Mouse (Mus musculus): ENCODE data around the gene Ugt1a7c. TPM values are rescaled to one million over a fixed set of nuclear protein-coding genes. Genes with fewer than 3 reads are reported as not detected.

Ugt1a7c gene
- polyA plus RNA-seq, 1 experiment from 2014 or later: 1.5 TPM

GRCm38 (mm10) chr1:88237311-88237710 lies 142.4 kb downstream of the Ugt1a7c start:
- Histone ChIP-seq H3K27me3 (no peaks in the 10 kb centered on the region), H3K4me3 (no peak overlapping the region), H3K9me3 (peaks cover 92% of the 10 kb centered on the region), H3K36me3 (no peaks in the 10 kb centered on the region), H3K9ac (no peak overlapping the region), H3K4me2 (no peak overlapping the region), H3K27ac (replicated peaks) (no peak overlapping the region), H3K4me1 (replicated peaks) (no peaks in the 10 kb centered on the region)
- 82% methylated on average over 5 of the region's 5 CpGs for WGBS
- no peak for ATAC-seq (ENCODE audit: low FRiP score, low read depth)

DNA sequence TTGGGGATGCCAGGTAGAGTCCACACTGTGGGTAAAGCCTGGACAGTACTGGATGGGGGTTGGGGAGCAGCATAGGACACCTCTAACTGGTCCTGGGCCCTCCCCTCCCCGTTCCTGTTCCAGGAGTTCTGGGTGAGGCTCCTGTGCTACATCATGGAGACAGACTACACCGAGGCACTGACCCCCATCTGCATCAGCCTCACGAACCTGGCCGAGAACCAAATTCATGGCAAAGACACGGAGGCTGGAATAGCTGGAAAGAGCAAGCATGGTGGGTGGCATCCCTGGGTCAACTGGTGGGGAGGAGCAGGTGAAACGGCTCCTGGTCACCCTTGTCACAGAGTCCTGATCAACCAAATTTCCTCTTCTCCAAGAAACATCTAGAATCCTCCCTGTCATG lies 143.9 kb downstream of the Ugt1a7c start:
- Histone ChIP-seq H3K9ac (no peak overlapping the region), H3K27me3 (no peaks in the 10 kb centered on the region), H3K36me3 (no peaks in the 10 kb centered on the region), H3K4me3 (no peak overlapping the region), H3K27ac (replicated peaks) (no peak overlapping the region), H3K4me2 (no peak overlapping the region), H3K9me3 (peaks cover 87% of the 10 kb centered on the region), H3K4me1 (replicated peaks) (no peaks in the 10 kb centered on the region)
- ATAC-seq (ENCODE audit: low FRiP score, low read depth): no peak
- WGBS: 83% methylated on average over 6 of the region's 6 CpGs

DNA sequence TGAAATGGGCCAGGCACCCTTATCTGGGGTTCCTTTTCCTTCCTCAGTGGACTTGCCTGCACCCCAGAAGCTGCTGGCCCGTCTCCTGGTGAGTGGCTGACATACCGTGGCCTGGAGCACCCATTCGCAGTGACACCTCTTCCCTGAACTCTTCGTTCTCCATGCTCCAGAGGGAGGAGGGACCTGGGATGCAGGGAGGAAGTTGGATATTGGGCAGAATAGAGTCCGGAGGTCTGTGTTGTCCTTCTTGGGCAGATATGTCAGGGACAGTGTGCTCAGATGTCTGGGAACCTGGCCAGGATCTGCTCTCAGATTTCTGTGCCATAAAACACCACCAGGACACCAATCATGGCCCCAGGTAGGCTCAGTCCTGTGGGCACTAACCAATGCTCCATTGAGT lies 145.2 kb downstream of the Ugt1a7c start:
- no peak for ATAC-seq (ENCODE audit: low FRiP score, low read depth)

GRCm38 (mm10) chr1:88240579-88240978 lies 145.7 kb downstream of the Ugt1a7c start:
- H3K4me2 ChIP-seq: no peak overlapping the region
- H3K9ac ChIP-seq: no peak overlapping the region
- H3K9me3 ChIP-seq: peaks cover 87% of the 10 kb centered on the region
- no peaks in the 10 kb centered on the region for H3K4me1 ChIP-seq (replicated peaks)
- 73% methylated on average over 4 of the region's 4 CpGs for whole genome bisulfite sequencing
- no peaks in the 10 kb centered on the region for H3K36me3 ChIP-seq
- ATAC-seq (ENCODE audit: low FRiP score, low read depth): no peak; the same call in 1 of the 2 replicates
- no peak overlapping the region for H3K27ac ChIP-seq (replicated peaks)
- H3K27me3 ChIP-seq: no peaks in the 10 kb centered on the region
- H3K4me3 ChIP-seq: no peak overlapping the region

More for the DNA sequence above, 145.2 kb downstream of the Ugt1a7c start:
- WGBS: 76% methylated on average over 5 of the region's 5 CpGs
- H3K4me3 ChIP-seq: no peak overlapping the region
- H3K4me1 ChIP-seq (replicated peaks): no peaks in the 10 kb centered on the region
- H3K4me2 ChIP-seq: no peak overlapping the region
- H3K27ac ChIP-seq (replicated peaks): no peak overlapping the region
- peaks cover 87% of the 10 kb centered on the region for H3K9me3 ChIP-seq
- H3K36me3 ChIP-seq: no peaks in the 10 kb centered on the region
- H3K9ac ChIP-seq: no peak overlapping the region
- H3K27me3 ChIP-seq: no peaks in the 10 kb centered on the region

DNA sequence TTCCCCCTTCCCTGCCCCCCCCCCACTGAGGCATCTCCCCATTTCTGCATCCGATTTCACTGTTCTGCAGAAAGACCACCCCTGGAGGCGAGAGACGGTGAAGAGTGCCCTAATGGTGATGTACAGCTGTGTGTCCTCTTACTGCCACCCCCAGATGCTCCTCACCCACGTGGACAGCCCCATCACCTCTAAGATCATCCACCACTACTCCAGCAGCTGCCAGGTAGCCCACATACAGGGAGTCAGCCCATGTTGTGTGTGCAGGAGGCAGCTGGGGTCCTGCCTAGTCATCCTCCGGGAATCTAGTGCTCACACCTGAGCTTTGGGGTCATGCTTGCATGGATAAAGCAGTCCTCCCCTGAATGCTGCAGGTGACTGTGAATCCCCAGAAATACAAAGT lies 149.0 kb downstream of the Ugt1a7c start:
- no peak for ATAC-seq (ENCODE audit: low FRiP score, low read depth)
- Histone ChIP-seq H3K36me3 (no peaks in the 10 kb centered on the region), H3K4me2 (no peak overlapping the region), H3K4me1 (replicated peaks) (no peaks in the 10 kb centered on the region), H3K9ac (no peak overlapping the region), H3K9me3 (peaks cover 83% of the 10 kb centered on the region), H3K27me3 (no peaks in the 10 kb centered on the region), H3K4me3 (no peak overlapping the region), H3K27ac (replicated peaks) (no peak overlapping the region)
- 68% methylated on average over 5 of the region's 5 CpGs for WGBS

- Histone ChIP-seq H3K4me2 (no peak overlapping the region), H3K4me3 (no peak overlapping the region), H3K36me3 (no peaks in the 10 kb centered on the region), H3K27ac (replicated peaks) (no peak overlapping the region), H3K9me3 (peaks cover 83% of the 10 kb centered on the region), H3K27me3 (no peaks in the 10 kb centered on the region), H3K9ac (no peak overlapping the region), H3K4me1 (replicated peaks) (no peaks in the 10 kb centered on the region)
- 78% methylated on average over 6 of the region's 6 CpGs for WGBS
- no peak for ATAC-seq (ENCODE audit: low FRiP score, low read depth)
These were observed 151.0 kb downstream of the Ugt1a7c start for GRCm38 (mm10) chr1:88245881-88246280.

GRCm38 (mm10) chr1:88246386-88246785 lies 151.5 kb downstream of the Ugt1a7c start:
- Histone ChIP-seq H3K9me3 (peaks cover 86% of the 10 kb centered on the region), H3K9ac (no peak overlapping the region), H3K27ac (replicated peaks) (no peak overlapping the region), H3K27me3 (no peaks in the 10 kb centered on the region), H3K4me2 (no peak overlapping the region), H3K4me3 (no peak overlapping the region), H3K4me1 (replicated peaks) (no peaks in the 10 kb centered on the region), H3K36me3 (no peaks in the 10 kb centered on the region)
- WGBS: 45% methylated on average over 6 of the region's 6 CpGs
- no peak for ATAC-seq (ENCODE audit: low FRiP score, low read depth)

DNA sequence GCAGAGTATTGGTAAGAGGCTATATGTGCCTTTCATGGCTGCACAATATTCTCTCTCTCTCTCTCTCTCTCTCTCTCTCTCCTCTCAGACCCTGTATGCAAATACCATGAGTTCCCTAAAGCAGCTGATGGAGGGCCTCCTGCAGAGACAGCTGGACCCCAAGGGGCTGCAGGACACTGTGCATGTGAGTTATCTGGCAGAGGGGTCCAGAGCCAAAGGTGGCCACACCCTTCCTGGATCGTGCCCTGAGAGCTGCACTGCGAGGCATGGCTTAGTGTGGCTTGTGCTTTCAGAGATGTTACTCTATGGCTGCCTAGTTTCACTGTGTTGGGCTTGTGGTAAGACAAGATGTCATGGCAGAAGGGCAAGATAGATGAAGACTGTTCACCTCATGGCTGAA lies 152.8 kb downstream of the Ugt1a7c start:
- Histone ChIP-seq H3K4me3 (no peak overlapping the region), H3K9me3 (peaks cover 80% of the 10 kb centered on the region), H3K4me1 (replicated peaks) (no peaks in the 10 kb centered on the region), H3K9ac (no peak overlapping the region), H3K27me3 (no peaks in the 10 kb centered on the region), H3K27ac (replicated peaks) (no peak overlapping the region), H3K4me2 (no peak overlapping the region), H3K36me3 (no peaks in the 10 kb centered on the region)
- 55% methylated on average over 2 of the region's 2 CpGs for WGBS
- no peak for ATAC-seq (ENCODE audit: low FRiP score, low read depth)

DNA sequence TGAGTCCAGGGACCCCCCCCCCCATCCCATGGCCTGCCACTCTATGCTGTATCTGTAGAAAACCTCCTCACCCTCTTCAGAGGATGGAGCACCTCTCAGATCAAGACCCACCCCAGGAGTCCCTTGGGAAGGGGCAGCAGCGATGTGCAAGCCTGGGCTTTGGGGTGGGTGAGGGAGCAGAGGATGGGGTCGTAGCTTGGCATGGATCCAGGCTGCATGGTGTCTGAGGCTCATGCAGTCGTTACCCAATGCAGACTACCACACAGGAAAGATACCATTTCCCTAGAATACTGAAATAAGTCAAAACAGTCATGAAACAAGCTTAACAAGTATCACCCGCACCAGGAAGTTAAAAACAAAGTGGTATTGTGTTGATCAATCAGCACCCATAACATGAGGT lies 153.8 kb downstream of the Ugt1a7c start:
- Histone ChIP-seq H3K9me3 (peaks cover 78% of the 10 kb centered on the region), H3K27me3 (no peaks in the 10 kb centered on the region), H3K4me1 (replicated peaks) (no peaks in the 10 kb centered on the region), H3K9ac (no peak overlapping the region), H3K36me3 (no peaks in the 10 kb centered on the region), H3K4me3 (no peak overlapping the region), H3K27ac (replicated peaks) (no peak overlapping the region), H3K4me2 (no peak overlapping the region)
- ATAC-seq (ENCODE audit: low FRiP score, low read depth): no peak
- 73% methylated on average over 4 of the region's 4 CpGs for WGBS

- ATAC-seq (ENCODE audit: low FRiP score, low read depth): no peak
- whole genome bisulfite sequencing: 81% methylated on average over 7 of the region's 7 CpGs
These were observed 154.7 kb downstream of the Ugt1a7c start for GRCm38 (mm10) chr1:88249596-88249995.

GRCm38 (mm10) chr1:88250023-88250422 lies 155.2 kb downstream of the Ugt1a7c start:
- no peak overlapping the region for H3K9ac ChIP-seq
- H3K27me3 ChIP-seq: no peaks in the 10 kb centered on the region
- ATAC-seq (ENCODE audit: low FRiP score, low read depth): no peak
- no peaks in the 10 kb centered on the region for H3K4me1 ChIP-seq (replicated peaks)
- no peak overlapping the region for H3K4me2 ChIP-seq
- no peak overlapping the region for H3K27ac ChIP-seq (replicated peaks)
- H3K36me3 ChIP-seq: no peaks in the 10 kb centered on the region
- no peak overlapping the region for H3K4me3 ChIP-seq
- peaks cover 78% of the 10 kb centered on the region for H3K9me3 ChIP-seq
- WGBS: 84% methylated on average over 5 of the region's 5 CpGs

More at GRCm38 (mm10) chr1:88249596-88249995, 154.7 kb downstream of the Ugt1a7c start:
- no peak overlapping the region for H3K4me2 ChIP-seq
- H3K27ac ChIP-seq (replicated peaks): no peak overlapping the region
- no peaks in the 10 kb centered on the region for H3K27me3 ChIP-seq
- no peak overlapping the region for H3K9ac ChIP-seq
- no peaks in the 10 kb centered on the region for H3K36me3 ChIP-seq
- H3K4me3 ChIP-seq: no peak overlapping the region
- no peaks in the 10 kb centered on the region for H3K4me1 ChIP-seq (replicated peaks)
- peaks cover 78% of the 10 kb centered on the region for H3K9me3 ChIP-seq

- H3K4me1 ChIP-seq (replicated peaks): no peaks in the 10 kb centered on the region
- no peak overlapping the region for H3K4me3 ChIP-seq
- H3K4me2 ChIP-seq: no peak overlapping the region
- no peak for ATAC-seq (ENCODE audit: low FRiP score, low read depth)
- peaks cover 72% of the 10 kb centered on the region for H3K9me3 ChIP-seq
- H3K9ac ChIP-seq: no peak overlapping the region
- no peak overlapping the region for H3K27ac ChIP-seq (replicated peaks)
- 77% methylated on average over 8 of the region's 8 CpGs for WGBS
- H3K27me3 ChIP-seq: no peaks in the 10 kb centered on the region
- no peaks in the 10 kb centered on the region for H3K36me3 ChIP-seq
These were observed 158.2 kb downstream of the Ugt1a7c start for GRCm38 (mm10) chr1:88253106-88253505.

DNA sequence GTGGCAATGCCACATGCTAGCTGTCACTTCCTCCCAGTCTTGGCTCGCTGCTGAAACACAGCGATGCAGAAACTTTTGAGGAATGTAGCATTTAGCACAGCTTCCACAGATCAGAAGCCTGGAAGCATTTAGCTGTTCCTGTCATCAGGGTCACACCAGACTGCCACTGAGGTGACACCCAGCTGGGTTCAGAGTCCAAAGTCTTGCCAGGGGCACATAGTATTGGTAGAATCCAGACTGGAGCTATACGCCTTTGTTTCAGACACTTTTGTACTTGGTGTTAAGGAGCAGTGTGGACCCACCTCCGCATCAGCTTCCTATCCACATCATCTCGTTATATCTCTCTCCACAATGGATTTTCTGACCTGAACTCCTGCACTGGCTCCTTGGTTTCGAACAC lies 158.7 kb downstream of the Ugt1a7c start:
- H3K4me1 ChIP-seq (replicated peaks): no peaks in the 10 kb centered on the region
- no peaks in the 10 kb centered on the region for H3K27me3 ChIP-seq
- ATAC-seq (ENCODE audit: low FRiP score, low read depth): no peak
- H3K9ac ChIP-seq: no peak overlapping the region
- no peak overlapping the region for H3K27ac ChIP-seq (replicated peaks)
- no peaks in the 10 kb centered on the region for H3K36me3 ChIP-seq
- H3K4me3 ChIP-seq: no peak overlapping the region
- peaks cover 68% of the 10 kb centered on the region for H3K9me3 ChIP-seq
- 77% methylated on average over 6 of the region's 6 CpGs for WGBS
- no peak overlapping the region for H3K4me2 ChIP-seq
